Mouse (Mus musculus) kidney, postnatal 10 days (tissue): ENCODE data around the gene Tmem156.

Experiments
- DNase-seq: peaks from one replicate; pipeline ENCODE4 v3.0.0; 2021; ENCODE audit warnings: mixed read lengths

Gene Tmem156

GRCm38 (mm10) chr5:65096082-65096481 is 4.2 kb upstream of the Tmem156 start:
- no peak for DNase-seq

GRCm38 (mm10) chr5:65094902-65095545 is 3.1 kb upstream of the Tmem156 start:
- DNase-seq, result no peak

GRCm38 (mm10) chr5:65093769-65094168 is 1.8 kb upstream of the Tmem156 start:
- DNase-seq, result no peak

- DNase-seq, result no peak
Measured at GRCm38 (mm10) chr5:65091184-65091858, 611 bp downstream of the Tmem156 start.

- DNase-seq, result no peak
Measured at GRCm38 (mm10) chr5:65089707-65090106, 2.2 kb downstream of the Tmem156 start.

- peak; percentile 65 for DNase-seq
Measured at GRCm38 (mm10) chr5:65086522-65086921, 5.4 kb downstream of the Tmem156 start.

GRCm38 (mm10) chr5:65081836-65082235 is 10.1 kb downstream of the Tmem156 start:
- no peak for DNase-seq

- DNase-seq, result peak; percentile 26
Measured at GRCm38 (mm10) chr5:65079881-65080280, 12.1 kb downstream of the Tmem156 start.

GRCm38 (mm10) chr5:65078081-65078480 is 13.9 kb downstream of the Tmem156 start:
- DNase-seq, result no peak

- no peak for DNase-seq
Measured at GRCm38 (mm10) chr5:65076748-65077147, 15.2 kb downstream of the Tmem156 start.

- DNase-seq, result no peak
Measured at GRCm38 (mm10) chr5:65076087-65076486, 15.8 kb downstream of the Tmem156 start.

GRCm38 (mm10) chr5:65074693-65075092 is 17.2 kb downstream of the Tmem156 start:
- peak; percentile 45 for DNase-seq

- DNase-seq, result no peak
Measured at GRCm38 (mm10) chr5:65073247-65073646, 18.7 kb downstream of the Tmem156 start.

GRCm38 (mm10) chr5:65071689-65072118 is 20.2 kb downstream of the Tmem156 start:
- DNase-seq, result no peak

- DNase-seq, result no peak
Measured at GRCm38 (mm10) chr5:65069872-65070271, 22.1 kb downstream of the Tmem156 start.

GRCm38 (mm10) chr5:65068166-65068565 is 23.8 kb downstream of the Tmem156 start:
- DNase-seq, result no peak

GRCm38 (mm10) chr5:65063266-65063665 is 28.7 kb downstream of the Tmem156 start:
- DNase-seq, result no peak

GRCm38 (mm10) chr5:65062236-65062635 is 29.7 kb downstream of the Tmem156 start:
- DNase-seq, result no peak

- no peak for DNase-seq
Measured at GRCm38 (mm10) chr5:65059806-65060205, 32.1 kb downstream of the Tmem156 start.

- no peak for DNase-seq
Measured at GRCm38 (mm10) chr5:65057596-65057995, 34.3 kb downstream of the Tmem156 start.

- DNase-seq, result no peak
Measured at GRCm38 (mm10) chr5:65051513-65051912, 40.4 kb downstream of the Tmem156 start.

GRCm38 (mm10) chr5:65049880-65050279 is 42.1 kb downstream of the Tmem156 start:
- DNase-seq, result no peak

GRCm38 (mm10) chr5:65047285-65047855 is 44.6 kb downstream of the Tmem156 start:
- no peak for DNase-seq
